Mouse (Mus musculus) midbrain, embryonic 13.5 days (tissue): Measurements from ENCODE around the gene Mars2. TPM values are rescaled to one million over a fixed set of nuclear protein-coding genes. Genes with fewer than 3 reads are reported as not detected.

Source experiments
- ATAC-seq: fragments of 200-750 bp; cut with Nextera tagmentation; 2 replicates; pipeline ENCODE4 v1.8.0; 2017; ENCODE audit warnings: mild to moderate bottlenecking, moderate TSS enrichment, moderate library complexity
- H3K27ac ChIP-seq: fragments of 300-500 bp; sonication (generic); 2 replicates; pipeline ENCODE4 v1.5.1; 2015; ENCODE audit warnings: inconsistent platforms, mild to moderate bottlenecking, moderate library complexity
- H3K27me3 ChIP-seq: fragments of 300-500 bp; sonication (generic); 2 replicates; pipeline ENCODE4 v1.6.1; 2015; ENCODE audit warnings: mild to moderate bottlenecking, inconsistent platforms
- H3K36me3 ChIP-seq: fragments of 300-500 bp; sonication (generic); 2 replicates; pipeline ENCODE4 v1.6.1; 2015; ENCODE audit warnings: mild to moderate bottlenecking, inconsistent platforms
- H3K4me1 ChIP-seq: fragments of 300-500 bp; sonication (generic); replicated peaks from 2 replicates; pipeline ENCODE4 v1.6.1; 2015; ENCODE audit warnings: inconsistent platforms
- H3K4me2 ChIP-seq: fragments of 300-500 bp; sonication (generic); replicated peaks from 2 replicates; pipeline ENCODE4 v1.6.1; 2015; ENCODE audit warnings: moderate library complexity, mild to moderate bottlenecking, inconsistent platforms
- H3K4me3 ChIP-seq: fragments of 300-500 bp; sonication (generic); replicated peaks from 2 replicates; pipeline ENCODE4 v1.5.1; 2015; ENCODE audit warnings: mild to moderate bottlenecking, inconsistent platforms
- H3K9ac ChIP-seq: fragments of 300-500 bp; sonication (generic); replicated peaks from 2 replicates; pipeline ENCODE4 v1.6.1; 2015; ENCODE audit warnings: mild to moderate bottlenecking, inconsistent platforms
- H3K9me3 ChIP-seq: fragments of 300-500 bp; sonication (generic); 2 replicates; pipeline ENCODE4 v1.6.1; 2016; ENCODE audit warnings: mild to moderate bottlenecking, inconsistent platforms
- WGBS: fragments of 180-500 bp; shearing (Covaris S2); methylation state at CpG from one replicate; pipeline ENCODE4 v1.1.7; 2015; 5-methylcytosine and 5-hydroxymethylcytosine counted together
- polyA plus RNA-seq: library from polyadenylated mRNA; unstranded; fragments of >200 nt; fragmentation: Nextera tagmentation; extraction: Ambion mirVana; gene quantifications from 2 replicates; pipeline ENCODE4 v1.2.1, GENCODE M21; 2015

Mars2 gene
- 3.2 and 3.6 TPM in 2 replicates for polyA plus RNA-seq

- under 1% methylated on average over 82 of the region's 82 CpGs for WGBS
- peaks cover 43% of the 10 kb centered on the region for H3K4me1 ChIP-seq
- no peaks in the 10 kb centered on the region for H3K36me3 ChIP-seq
- H3K4me3 ChIP-seq, result peak within 1 kb of the TSS; percentile 86
- no peaks in the 10 kb centered on the region for H3K9me3 ChIP-seq
- H3K4me2 ChIP-seq, result peak within 1 kb of the TSS; percentile 87
- no peaks in the 10 kb centered on the region for H3K27me3 ChIP-seq
- peak; percentile 99 for ATAC-seq
- peak within 1 kb of the TSS; percentile 85 for H3K27ac ChIP-seq
- peak within 1 kb of the TSS; percentile 89 for H3K9ac ChIP-seq
Observed at GRCm38 (mm10) chr1:55236890-55237642, at the start of gene Mars2. Gene Mars2 (plus strand): TSS chr1:55237177.

DNA sequence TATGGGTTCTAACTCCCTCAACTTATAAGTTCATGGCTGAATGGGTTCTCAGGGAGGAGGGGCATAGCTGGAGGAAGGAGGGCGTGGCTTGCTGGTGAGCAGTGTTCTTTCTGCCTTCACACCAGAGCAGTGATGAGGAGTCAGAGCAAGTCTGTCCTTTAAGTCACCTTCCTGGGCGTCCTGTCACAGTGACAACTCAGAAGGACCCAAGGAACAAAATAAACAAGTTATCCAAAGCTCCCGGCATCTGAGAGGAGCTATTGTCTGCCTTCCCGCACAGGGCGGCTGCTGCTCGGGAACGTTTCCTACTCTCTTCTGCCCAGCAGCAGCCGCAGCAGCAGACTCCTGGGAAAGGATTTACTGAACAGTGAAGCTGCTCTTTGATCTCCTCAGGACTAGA lies 45.0 kb upstream of the Mars2 start:
- peak; percentile 66 for ATAC-seq
- Histone ChIP-seq H3K4me2 (peak overlapping the region; percentile 56), H3K27me3 (peaks cover 6% of the 10 kb centered on the region; the same call in 1 of the 2 replicates), H3K27ac (peak overlapping the region; percentile 19; the same call in 1 of the 2 replicates), H3K4me1 (peaks cover 40% of the 10 kb centered on the region), H3K4me3 (peak overlapping the region; percentile 34), H3K36me3 (no peaks in the 10 kb centered on the region), H3K9me3 (no peaks in the 10 kb centered on the region), H3K9ac (peak overlapping the region; percentile 54)
- 6% methylated on average over 8 of the region's 8 CpGs for WGBS

DNA sequence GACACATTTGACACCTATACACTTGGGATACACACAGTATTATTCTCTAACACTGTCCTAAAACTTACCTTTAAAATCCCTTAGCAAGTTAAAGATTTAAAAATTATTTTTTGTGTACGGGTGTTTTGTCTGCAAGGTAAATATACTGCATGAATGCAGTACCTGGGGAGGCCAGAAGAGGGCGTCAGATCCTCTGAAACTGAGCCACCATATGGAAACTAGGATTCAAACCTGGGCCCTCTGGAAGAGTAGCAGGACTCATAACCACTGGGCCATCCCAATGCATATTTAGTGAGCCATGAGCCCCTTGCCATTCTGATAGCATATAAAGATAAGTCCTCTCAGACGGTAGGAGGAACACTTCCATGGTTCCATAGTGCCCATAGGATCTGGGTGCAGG lies 44.2 kb upstream of the Mars2 start:
- 52% methylated on average over 3 of the region's 3 CpGs for WGBS
- 0 out of 2 replicates have a peak, but pooled peaks have one; percentile 2 for ATAC-seq
- H3K9me3 ChIP-seq, result no peaks in the 10 kb centered on the region
- peaks cover 6% of the 10 kb centered on the region; the same call in 1 of the 2 replicates for H3K27me3 ChIP-seq
- H3K4me2 ChIP-seq, result no peak overlapping the region
- peaks cover 38% of the 10 kb centered on the region for H3K4me1 ChIP-seq
- H3K9ac ChIP-seq, result no peak overlapping the region
- no peaks in the 10 kb centered on the region for H3K36me3 ChIP-seq
- no peak overlapping the region for H3K4me3 ChIP-seq
- H3K27ac ChIP-seq, result peak overlapping the region; percentile 19; the same call in 1 of the 2 replicates

DNA sequence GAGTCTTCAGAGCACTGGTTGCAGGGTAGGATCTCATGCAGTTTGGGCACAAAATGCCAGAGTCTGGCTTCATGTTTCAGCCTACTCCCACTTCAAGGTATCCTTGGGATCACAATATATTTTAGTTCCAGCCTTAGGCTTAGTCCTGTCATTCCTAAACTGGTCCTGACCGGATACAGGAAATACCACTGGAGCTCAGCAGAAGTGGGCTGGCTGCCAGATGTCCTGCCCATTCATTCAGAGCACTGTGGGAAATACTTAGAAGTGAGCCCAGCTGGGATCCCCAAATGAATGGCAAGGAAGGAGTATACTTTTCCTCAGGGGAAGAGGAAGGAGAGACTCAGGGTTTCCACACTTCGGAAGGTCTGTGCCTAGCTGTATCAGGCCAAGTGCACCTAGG lies 43.7 kb upstream of the Mars2 start:
- H3K27me3 ChIP-seq, result peaks cover 6% of the 10 kb centered on the region; the same call in 1 of the 2 replicates
- no peak overlapping the region for H3K4me3 ChIP-seq
- H3K4me2 ChIP-seq, result no peak overlapping the region
- ATAC-seq, result peak; percentile 41; the same call in 1 of the 2 replicates
- no peaks in the 10 kb centered on the region for H3K9me3 ChIP-seq
- no peak overlapping the region for H3K9ac ChIP-seq
- peak overlapping the region; percentile 56 for H3K27ac ChIP-seq
- H3K4me1 ChIP-seq, result peaks cover 38% of the 10 kb centered on the region
- no peaks in the 10 kb centered on the region for H3K36me3 ChIP-seq
- 43% methylated on average over 2 of the region's 2 CpGs for WGBS

- peak; percentile 59 for ATAC-seq
Observed at GRCm38 (mm10) chr1:55194064-55194915, 42.7 kb upstream of the Mars2 start.

DNA sequence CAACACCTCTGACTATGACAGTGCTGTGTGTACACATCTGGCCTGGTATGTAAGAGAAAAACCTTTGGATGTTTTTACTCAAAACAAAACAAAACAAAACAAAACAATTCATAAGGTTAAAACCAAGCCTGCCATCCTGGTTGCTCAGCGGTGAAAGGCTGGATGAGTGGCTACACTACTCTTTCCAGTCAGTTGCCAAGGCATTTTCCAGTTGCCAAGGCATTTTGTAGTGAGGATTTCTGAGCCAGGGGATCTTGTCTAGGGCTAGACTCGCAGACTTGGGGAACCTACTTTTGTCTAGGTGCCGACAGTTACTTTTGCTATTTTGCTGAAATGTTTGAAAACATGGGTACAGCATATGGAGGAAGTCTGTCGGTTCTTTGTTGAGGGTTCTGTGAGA lies 42.0 kb upstream of the Mars2 start:
- peak overlapping the region; percentile 41 for H3K4me2 ChIP-seq
- 56% methylated on average over 4 of the region's 4 CpGs for WGBS
- H3K4me1 ChIP-seq, result peaks cover 43% of the 10 kb centered on the region

More at GRCm38 (mm10) chr1:55194064-55194915, 42.7 kb upstream of the Mars2 start:
- peak overlapping the region; percentile 41 for H3K4me2 ChIP-seq
- no peaks in the 10 kb centered on the region for H3K36me3 ChIP-seq
- H3K9me3 ChIP-seq, result no peaks in the 10 kb centered on the region
- H3K4me3 ChIP-seq, result 0 out of 2 replicates have a peak overlapping the region, but pooled peaks have one; percentile 11
- 0 out of 2 replicates have a peak overlapping the region, but pooled peaks have one; percentile 25 for H3K9ac ChIP-seq
- WGBS, result 10% methylated on average over 19 of the region's 19 CpGs
- peaks cover 43% of the 10 kb centered on the region for H3K4me1 ChIP-seq
- peaks cover 6% of the 10 kb centered on the region; the same call in 1 of the 2 replicates for H3K27me3 ChIP-seq
- peak overlapping the region; percentile 56 for H3K27ac ChIP-seq

GRCm38 (mm10) chr1:55196327-55197003 lies 40.5 kb upstream of the Mars2 start:
- ATAC-seq, result no peak
- no peaks in the 10 kb centered on the region for H3K9me3 ChIP-seq
- WGBS, result 51% methylated on average over 6 of the region's 6 CpGs
- H3K36me3 ChIP-seq, result no peaks in the 10 kb centered on the region
- no peak overlapping the region for H3K27ac ChIP-seq
- H3K4me2 ChIP-seq, result no peak overlapping the region
- H3K27me3 ChIP-seq, result peaks cover 12% of the 10 kb centered on the region; the same call in 1 of the 2 replicates
- no peak overlapping the region for H3K4me3 ChIP-seq
- no peak overlapping the region for H3K9ac ChIP-seq
- H3K4me1 ChIP-seq, result peaks cover 43% of the 10 kb centered on the region

More for the DNA sequence above, 42.0 kb upstream of the Mars2 start:
- Histone ChIP-seq H3K9me3 (no peaks in the 10 kb centered on the region), H3K4me3 (no peak overlapping the region), H3K27me3 (peaks cover 7% of the 10 kb centered on the region; the same call in 1 of the 2 replicates), H3K9ac (no peak overlapping the region), H3K27ac (no peak overlapping the region), H3K36me3 (no peaks in the 10 kb centered on the region)
- ATAC-seq, result no peak

DNA sequence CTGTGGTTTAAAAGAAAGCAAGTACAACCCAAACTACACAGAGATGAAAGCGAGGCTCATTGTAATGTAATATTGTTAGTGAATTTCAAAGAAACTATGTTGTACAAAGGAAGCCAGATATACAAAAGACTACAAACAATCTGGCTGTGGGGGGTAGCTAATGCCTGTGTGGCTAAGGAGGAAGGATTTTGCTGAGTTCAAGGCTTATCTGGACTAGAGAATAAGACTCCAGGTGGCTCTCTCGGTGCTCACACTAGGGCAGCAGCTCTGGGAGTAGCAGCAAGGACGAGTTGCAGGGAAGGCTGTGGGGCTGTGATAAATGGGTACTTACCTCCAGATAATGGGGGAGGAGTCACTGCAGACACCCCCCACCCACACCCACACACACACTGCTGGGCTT lies 38.3 kb upstream of the Mars2 start:
- H3K4me3 ChIP-seq, result no peak overlapping the region
- no peak overlapping the region for H3K27ac ChIP-seq
- WGBS, result 8% methylated on average over 3 of the region's 3 CpGs
- ATAC-seq, result peak; percentile 10; the same call in 1 of the 2 replicates
- peaks cover 12% of the 10 kb centered on the region; the same call in 1 of the 2 replicates for H3K27me3 ChIP-seq
- H3K9me3 ChIP-seq, result no peaks in the 10 kb centered on the region
- no peak overlapping the region for H3K9ac ChIP-seq
- no peaks in the 10 kb centered on the region for H3K36me3 ChIP-seq
- H3K4me2 ChIP-seq, result no peak overlapping the region
- peaks cover 33% of the 10 kb centered on the region for H3K4me1 ChIP-seq

DNA sequence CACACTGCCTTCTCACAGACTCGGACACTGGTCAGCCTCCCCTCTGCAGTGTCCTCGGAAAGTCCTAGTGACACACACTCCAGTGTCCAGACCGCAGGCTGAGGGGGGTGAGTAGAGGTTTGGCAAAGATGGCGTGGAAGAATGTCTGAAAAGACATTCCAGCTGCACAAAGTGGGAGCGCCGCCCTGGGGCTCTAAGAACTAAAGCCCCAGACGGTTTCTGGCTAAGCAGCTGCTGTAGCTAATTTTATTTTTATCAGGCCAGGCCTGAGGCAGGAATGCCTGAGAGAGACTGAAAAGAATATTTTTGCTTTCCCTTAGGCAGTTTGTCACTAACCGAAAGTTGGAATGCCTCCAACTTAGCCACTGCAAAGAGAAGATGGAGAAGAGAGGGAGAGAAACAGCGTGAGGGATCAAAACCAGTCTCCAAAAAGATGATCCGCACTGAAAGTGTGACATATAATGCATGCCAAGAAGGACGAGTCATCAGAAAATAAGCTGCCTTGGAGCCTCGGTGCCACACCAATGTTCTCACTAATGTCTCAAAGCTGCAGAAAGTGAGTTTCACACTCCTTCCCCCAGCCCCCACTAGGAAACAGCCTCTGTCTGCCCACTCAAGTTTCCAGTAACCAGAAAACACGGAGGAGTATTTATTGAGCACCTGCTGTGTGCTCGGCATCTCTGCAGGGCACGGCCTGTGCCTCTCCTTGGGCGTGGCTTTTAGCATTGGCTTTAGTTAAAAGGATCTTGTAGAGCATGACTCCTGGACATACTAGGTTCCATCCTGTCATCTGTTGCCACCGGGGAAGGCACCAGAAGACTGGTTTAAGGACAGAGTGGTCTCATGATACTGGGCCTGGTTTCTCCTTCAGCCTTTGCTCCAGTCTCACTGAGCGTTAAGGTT lies 34.9 kb upstream of the Mars2 start:
- 65% methylated on average over 18 of the region's 18 CpGs for WGBS
- ATAC-seq, result no peak; the same call in 1 of the 2 replicates
- Histone ChIP-seq H3K27ac (peak overlapping the region; percentile 14; the same call in 1 of the 2 replicates), H3K9ac (0 out of 2 replicates have a peak overlapping the region, but pooled peaks have one; percentile 19), H3K9me3 (no peaks in the 10 kb centered on the region), H3K4me1 (peaks cover 25% of the 10 kb centered on the region), H3K36me3 (no peaks in the 10 kb centered on the region), H3K4me2 (no peak overlapping the region), H3K27me3 (0 out of 2 replicates have a peak, but pooled peaks cover 6% of the 10 kb centered on the region), H3K4me3 (no peak overlapping the region)

DNA sequence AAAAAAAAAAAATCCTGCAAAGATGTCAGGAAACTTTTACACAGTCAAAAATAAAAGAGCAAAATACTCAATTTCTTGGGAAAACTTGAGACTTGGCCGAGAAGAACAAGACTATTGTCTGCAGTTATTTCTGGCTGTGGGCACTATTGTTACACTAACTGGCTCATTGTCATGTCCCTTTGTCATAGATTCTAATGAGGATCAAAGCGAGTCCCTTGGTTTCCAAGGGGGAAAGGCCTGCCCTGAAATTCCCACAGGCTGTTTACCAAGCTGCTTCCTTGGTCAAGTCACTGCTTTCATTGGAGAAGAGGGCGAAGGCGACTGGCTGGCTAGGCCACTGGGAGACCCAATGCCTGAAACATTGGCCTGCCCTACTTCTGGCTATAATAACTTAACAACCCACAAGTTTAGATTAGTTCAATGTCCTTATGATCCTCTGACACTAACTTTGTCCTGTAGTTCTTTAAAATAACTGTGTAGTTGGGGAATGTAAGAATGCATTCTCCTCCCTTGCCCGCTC lies 31.1 kb upstream of the Mars2 start:
- ATAC-seq, result no peak
- no peak overlapping the region for H3K27ac ChIP-seq
- WGBS, result 23% methylated on average over 5 of the region's 5 CpGs
- H3K9me3 ChIP-seq, result no peaks in the 10 kb centered on the region
- H3K27me3 ChIP-seq, result peaks cover 4% of the 10 kb centered on the region; the same call in 1 of the 2 replicates
- H3K4me3 ChIP-seq, result no peak overlapping the region
- H3K4me2 ChIP-seq, result no peak overlapping the region
- H3K9ac ChIP-seq, result no peak overlapping the region
- no peaks in the 10 kb centered on the region for H3K36me3 ChIP-seq
- peaks cover 23% of the 10 kb centered on the region for H3K4me1 ChIP-seq
